ENCODE assay signal across 11 mouse cellular contexts in the genomic region with DNA sequence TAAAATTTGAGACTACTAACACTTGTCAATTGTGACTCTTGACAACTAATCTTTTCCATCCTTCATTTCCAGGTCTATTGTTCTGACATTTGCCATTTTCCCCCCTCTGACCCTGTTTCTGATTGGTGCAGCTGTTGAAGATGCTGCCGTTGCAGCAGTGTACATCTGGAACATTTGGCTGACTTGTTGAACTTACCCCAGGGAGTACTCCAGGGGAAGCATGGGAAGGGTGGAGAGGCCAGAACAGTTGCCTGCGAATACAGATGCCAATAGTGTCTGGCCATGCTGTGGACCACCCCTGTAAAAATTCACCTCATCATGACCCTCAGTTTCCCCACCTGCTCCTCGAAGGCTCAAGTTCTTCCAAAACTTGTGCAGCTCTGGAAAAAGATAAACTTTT. TPM values are rescaled to one million over a fixed set of nuclear protein-coding genes. Genes with fewer than 3 reads are reported as not detected.
DNase-seq lines count a peak whose midpoint lies in the region; ATAC-seq lines count a peak whose summit lies in the region.
"Had no signal": no experiment of that assay in that cellular context is flagged by ENCODE, and none has a peak within 500 bp of the region (broad histone marks: within the 10 kb centered on the region; RNA-seq: fewer than 3 reads in every experiment).

No protein-coding gene starts in this region.

- 41% methylated on average over 3 of the region's 3 CpGs for WGBS in hindbrain, embryonic 14.5 days
- 34% methylated on average over 3 of the region's 3 CpGs for WGBS in hindbrain, embryonic 13.5 days
- WGBS in embryonic facial prominence, embryonic 12.5 days = 42% methylated on average over 3 of the region's 3 CpGs
- WGBS in heart, embryonic 15.5 days = 46% methylated on average over 3 of the region's 3 CpGs

- H3K4me1 ChIP-seq in hindbrain, embryonic 14.5 days (replicated peaks; ENCODE audit: control insufficient read depth, insufficient read depth, low read length) = no peaks in the 10 kb centered on the region
- H3K4me1 ChIP-seq in hindbrain, embryonic 13.5 days (replicated peaks) = peaks cover 6% of the 10 kb centered on the region; the same call in 1 of the 2 replicates
- no peaks in the 10 kb centered on the region for H3K4me1 ChIP-seq in embryonic facial prominence, embryonic 12.5 days
- H3K4me1 ChIP-seq in heart, embryonic 15.5 days (replicated peaks) = no peaks in the 10 kb centered on the region
- H3K4me1 ChIP-seq: intestine, embryonic 15.5 days had no signal

- no peak for ATAC-seq in hindbrain, embryonic 14.5 days (ENCODE audit: low FRiP score)
- no peak for ATAC-seq in hindbrain, embryonic 13.5 days (ENCODE audit: low FRiP score)
- no peak for ATAC-seq in embryonic facial prominence, embryonic 12.5 days (ENCODE audit: insufficient number of reproducible peaks, insufficient read depth, low FRiP score, low TSS enrichment)
- ATAC-seq in heart, embryonic 15.5 days (replicated peaks; ENCODE audit: insufficient number of reproducible peaks, insufficient read depth, low FRiP score, low read depth) = no peak

- H3K4me2 ChIP-seq in hindbrain, embryonic 14.5 days (replicated peaks) = 0 out of 2 replicates have a peak overlapping the region, but pooled peaks have one; percentile 85
- no peak overlapping the region for H3K4me2 ChIP-seq in hindbrain, embryonic 13.5 days
- 0 out of 2 replicates have a peak overlapping the region, but pooled peaks have one; percentile 80 for H3K4me2 ChIP-seq in embryonic facial prominence, embryonic 12.5 days (replicated peaks)
- peak overlapping the region; percentile 92; the same call in 1 of the 2 replicates for H3K4me2 ChIP-seq in heart, embryonic 15.5 days

- no peaks in the 10 kb centered on the region for H3K36me3 ChIP-seq in hindbrain, embryonic 14.5 days (replicated peaks; ENCODE audit: control insufficient read depth, insufficient read depth)
- no peaks in the 10 kb centered on the region for H3K36me3 ChIP-seq in hindbrain, embryonic 13.5 days
- no peaks in the 10 kb centered on the region for H3K36me3 ChIP-seq in embryonic facial prominence, embryonic 12.5 days
- H3K36me3 ChIP-seq in heart, embryonic 15.5 days = no peaks in the 10 kb centered on the region
- H3K36me3 ChIP-seq: intestine, embryonic 15.5 days had no signal

- no peak for DNase-seq in hindbrain, embryonic 14.5 days (ENCODE audit: low spot score)
- peak; percentile 26 for DNase-seq in neural tube, embryonic 10.5 days (ENCODE audit: extremely low spot score, low spot score)
- DNase-seq in spleen, postnatal 4 days (ENCODE audit: low spot score in 2 of 2) = no peak
- DNase-seq in lung, postnatal 25 days (ENCODE audit: low spot score) = no peak
- no peak for DNase-seq in cerebellum, postnatal 25 days
- DNase-seq: cerebellum, adult 2 months; lung, adult 2 months had no signal

- H3K27ac ChIP-seq in hindbrain, embryonic 14.5 days = no peak overlapping the region
- H3K27ac ChIP-seq in hindbrain, embryonic 13.5 days = no peak overlapping the region
- H3K27ac ChIP-seq in embryonic facial prominence, embryonic 12.5 days = no peak overlapping the region
- H3K27ac ChIP-seq in heart, embryonic 15.5 days = no peak overlapping the region
- H3K27ac ChIP-seq: intestine, embryonic 15.5 days had no signal

- H3K9me3 ChIP-seq in hindbrain, embryonic 14.5 days (ENCODE audit: control insufficient read depth, low read length) = no peaks in the 10 kb centered on the region
- no peaks in the 10 kb centered on the region for H3K9me3 ChIP-seq in hindbrain, embryonic 13.5 days
- H3K9me3 ChIP-seq in embryonic facial prominence, embryonic 12.5 days = no peaks in the 10 kb centered on the region
- H3K9me3 ChIP-seq in heart, embryonic 15.5 days (replicated peaks) = no peaks in the 10 kb centered on the region
- H3K9me3 ChIP-seq: intestine, embryonic 15.5 days had no signal

- H3K27me3 ChIP-seq in hindbrain, embryonic 14.5 days (ENCODE audit: control insufficient read depth, insufficient read depth, low read length) = peaks cover 32% of the 10 kb centered on the region; the same call in 1 of the 2 replicates
- H3K27me3 ChIP-seq in hindbrain, embryonic 13.5 days = peaks cover 24% of the 10 kb centered on the region
- peaks cover 9% of the 10 kb centered on the region; the same call in 1 of the 2 replicates for H3K27me3 ChIP-seq in embryonic facial prominence, embryonic 12.5 days
- no peaks in the 10 kb centered on the region for H3K27me3 ChIP-seq in heart, embryonic 15.5 days

- no peak overlapping the region for H3K9ac ChIP-seq in hindbrain, embryonic 14.5 days
- no peak overlapping the region for H3K9ac ChIP-seq in hindbrain, embryonic 13.5 days
- H3K9ac ChIP-seq in embryonic facial prominence, embryonic 12.5 days = no peak overlapping the region
- H3K9ac ChIP-seq in heart, embryonic 15.5 days = no peak overlapping the region
- H3K9ac ChIP-seq: intestine, embryonic 15.5 days had no signal

- no peak overlapping the region for H3K4me3 ChIP-seq in hindbrain, embryonic 14.5 days (replicated peaks; ENCODE audit: low read length)
- H3K4me3 ChIP-seq in hindbrain, embryonic 13.5 days = no peak overlapping the region
- H3K4me3 ChIP-seq in embryonic facial prominence, embryonic 12.5 days = no peak overlapping the region
- no peak overlapping the region for H3K4me3 ChIP-seq in heart, embryonic 15.5 days

RNA-seq across cellular contexts. Expression of gene Eda, which starts 1.0 kb away (rescaled TPM):
- polyA plus RNA-seq in hindbrain, embryonic 14.5 days (2014; fragmentation: Nextera tagmentation; extraction: Ambion mirVana) = 2.9 and 3.0 TPM in 2 replicates
- 1.4 and 1.6 TPM in 2 replicates for polyA plus RNA-seq in hindbrain, embryonic 13.5 days (2015; fragmentation: Nextera tagmentation; extraction: Ambion mirVana)
- polyA plus RNA-seq in embryonic facial prominence, embryonic 12.5 days (2016; fragmentation: Nextera tagmentation; extraction: Ambion mirVana) = 3.1 and 3.4 TPM in 2 replicates
- 2.8 and 3.2 TPM in 2 replicates for polyA plus RNA-seq in heart, embryonic 15.5 days (2015; fragmentation: Nextera tagmentation; extraction: Ambion mirVana)
